Mouse (Mus musculus) heart, embryonic 15.5 days (tissue): ENCODE data around the gene Oprm1. TPM values are rescaled to one million over a fixed set of nuclear protein-coding genes. Genes with fewer than 3 reads are reported as not detected.

Experiments used
- ATAC-seq: fragments of 200-750 bp; cut with Nextera tagmentation; replicated peaks from 2 replicates; pipeline ENCODE4 v1.8.0; 2017; ENCODE audit warnings: low read depth, moderate TSS enrichment; ENCODE audit not compliant: insufficient number of reproducible peaks, insufficient read depth, low FRiP score
- H3K27ac ChIP-seq: fragments of 300-500 bp; sonication (generic); 2 replicates; pipeline ENCODE4 v1.5.1; 2015; ENCODE audit warnings: mild to moderate bottlenecking, inconsistent platforms
- H3K27me3 ChIP-seq: fragments of 300-500 bp; sonication (generic); 2 replicates; pipeline ENCODE4 v1.6.1; 2015; ENCODE audit warnings: inconsistent platforms
- H3K36me3 ChIP-seq: fragments of 300-500 bp; sonication (generic); 2 replicates; pipeline ENCODE4 v1.6.1; 2015; ENCODE audit warnings: mild to moderate bottlenecking, inconsistent platforms
- H3K4me1 ChIP-seq: fragments of 300-500 bp; sonication (generic); replicated peaks from 2 replicates; pipeline ENCODE4 v1.6.1; 2015; ENCODE audit warnings: inconsistent platforms
- H3K4me2 ChIP-seq: fragments of 300-500 bp; sonication (generic); 2 replicates; pipeline ENCODE4 v1.6.1; 2015; ENCODE audit warnings: inconsistent platforms, mild to moderate bottlenecking, moderate library complexity
- H3K4me3 ChIP-seq: fragments of 300-500 bp; sonication (generic); 2 replicates; pipeline ENCODE4 v1.5.1; 2015; ENCODE audit warnings: mild to moderate bottlenecking, inconsistent platforms
- H3K9ac ChIP-seq: fragments of 300-500 bp; sonication (generic); 2 replicates; pipeline ENCODE4 v1.6.1; 2015; ENCODE audit warnings: mild to moderate bottlenecking, inconsistent platforms
- H3K9me3 ChIP-seq: fragments of 300-500 bp; sonication (generic); replicated peaks from 2 replicates; pipeline ENCODE4 v1.6.1; 2016; ENCODE audit warnings: inconsistent platforms
- WGBS: fragments of 180-500 bp; shearing (Covaris S2); methylation state at CpG from one replicate; pipeline ENCODE4 v1.1.7; 2015; ENCODE audit warnings: mixed read lengths; 5-methylcytosine and 5-hydroxymethylcytosine counted together
- polyA plus RNA-seq: library from polyadenylated mRNA; unstranded; fragments of >200 nt; fragmentation: Nextera tagmentation; extraction: Ambion mirVana; gene quantifications from 2 replicates; pipeline ENCODE4 v1.2.1, GENCODE M21; 2015

Gene Oprm1
- polyA plus RNA-seq, 1 experiment from 2014 or later, result not detected

DNA sequence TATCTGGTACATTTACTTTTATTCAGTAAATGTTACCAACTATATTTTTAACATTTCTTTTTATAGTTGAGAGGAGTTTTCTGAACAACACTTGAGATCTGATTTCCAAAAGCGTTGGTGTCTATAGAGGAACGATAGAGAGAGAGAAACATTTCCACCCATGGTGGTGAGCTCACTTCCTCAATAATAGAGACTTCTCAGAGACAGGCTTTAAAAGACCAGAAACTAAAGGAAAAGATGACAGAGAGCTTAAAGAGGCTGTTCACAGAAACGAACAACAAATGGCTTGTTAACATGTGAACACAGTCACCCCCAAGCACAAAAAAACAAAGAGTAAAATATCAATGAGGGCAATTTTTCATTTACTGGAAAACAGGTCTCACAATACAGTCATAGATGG is 291.6 kb downstream of the Oprm1 start:
- Histone ChIP-seq H3K9ac (no peak overlapping the region), H3K36me3 (no peaks in the 10 kb centered on the region), H3K4me2 (no peak overlapping the region), H3K4me3 (no peak overlapping the region), H3K4me1 (0 out of 2 replicates have a peak, but pooled peaks cover 3% of the 10 kb centered on the region), H3K27me3 (no peaks in the 10 kb centered on the region), H3K9me3 (no peaks in the 10 kb centered on the region), H3K27ac (no peak overlapping the region)
- ATAC-seq, result no peak
- WGBS, result 68% methylated on average over 3 of the region's 3 CpGs

DNA sequence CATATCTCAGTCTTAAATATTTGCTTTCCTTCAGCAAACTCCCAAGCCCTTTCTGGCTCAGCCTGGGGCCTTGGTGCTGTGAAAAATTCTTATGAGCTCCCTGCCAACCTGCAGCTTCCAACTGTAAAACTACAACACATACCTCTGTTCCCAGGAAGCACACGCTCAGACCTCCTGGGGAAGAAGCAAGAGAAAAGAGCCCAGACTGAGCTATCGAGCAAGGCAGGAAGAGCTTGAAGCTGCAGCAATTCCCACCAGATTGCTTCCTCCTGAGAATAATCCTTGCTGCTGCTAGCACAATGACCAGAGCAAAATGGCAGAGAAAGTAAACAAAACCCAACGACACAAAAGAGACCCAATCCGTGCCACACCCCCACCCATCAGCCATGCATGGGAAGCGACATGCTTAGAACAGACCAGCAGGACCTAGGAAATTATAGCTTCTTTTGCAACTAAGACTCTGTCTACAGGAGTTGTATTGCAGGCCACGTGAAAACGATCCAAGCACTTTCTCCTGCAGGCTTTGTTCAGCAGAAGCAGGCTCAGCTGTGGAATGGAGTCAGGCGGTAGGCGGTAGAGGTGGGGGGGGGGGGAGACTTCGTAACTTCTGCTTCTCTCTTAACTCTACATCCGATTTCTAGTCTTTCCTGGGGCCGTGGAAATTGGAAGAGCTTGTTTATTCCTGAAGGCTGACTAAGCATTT is 294.2 kb downstream of the Oprm1 start, which contains the start of gene Ipcef1:
Gene Ipcef1, minus strand, starts transcription at position 164 of the 703 bp plus-strand sequence.
- Histone ChIP-seq H3K27me3 (no peaks in the 10 kb centered on the region), H3K4me1 (0 out of 2 replicates have a peak, but pooled peaks cover 3% of the 10 kb centered on the region), H3K9me3 (no peaks in the 10 kb centered on the region), H3K36me3 (no peaks in the 10 kb centered on the region), H3K4me3 (no peak within 1 kb of the TSS), H3K9ac (no peak within 1 kb of the TSS), H3K4me2 (no peak within 1 kb of the TSS), H3K27ac (no peak within 1 kb of the TSS)
- ATAC-seq, result no peak
- WGBS, result 36% methylated on average over 12 of the region's 12 CpGs

DNA sequence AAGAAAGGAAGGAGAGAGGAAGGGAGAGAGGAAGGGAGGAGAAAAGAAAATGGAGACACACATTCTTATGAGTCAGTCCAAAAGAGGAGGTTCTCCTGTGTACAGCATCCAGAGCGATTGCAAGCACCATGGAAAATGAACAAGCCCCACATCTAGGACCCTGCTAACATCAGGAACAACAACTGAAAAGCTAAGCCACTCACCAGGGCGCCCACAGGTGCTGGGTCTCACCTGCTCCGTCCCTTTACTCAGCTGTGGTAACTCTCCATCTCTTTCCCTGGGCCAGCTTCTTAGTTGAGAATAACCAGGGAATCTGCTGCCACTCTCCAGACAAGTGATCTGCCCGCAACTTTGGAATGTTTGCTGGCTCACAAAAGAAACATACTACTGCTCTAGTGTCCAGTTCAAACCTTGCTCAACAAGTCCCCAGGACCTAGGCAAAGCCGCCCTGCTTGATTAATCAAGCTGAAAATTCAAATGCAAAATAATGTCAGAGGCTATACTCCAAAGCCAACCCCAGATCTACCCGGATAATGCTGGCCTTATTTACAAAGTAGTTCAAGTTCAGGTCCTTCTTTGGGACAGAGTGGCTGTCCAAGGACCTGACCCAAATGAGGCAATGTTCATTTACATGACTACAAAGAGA is 296.4 kb downstream of the Oprm1 start:
- Histone ChIP-seq H3K27ac (no peak overlapping the region), H3K9ac (no peak overlapping the region), H3K4me3 (no peak overlapping the region), H3K4me2 (no peak overlapping the region), H3K36me3 (no peaks in the 10 kb centered on the region), H3K27me3 (no peaks in the 10 kb centered on the region), H3K4me1 (0 out of 2 replicates have a peak, but pooled peaks cover 3% of the 10 kb centered on the region), H3K9me3 (no peaks in the 10 kb centered on the region)
- WGBS, result 72% methylated on average over 6 of the region's 6 CpGs
- no peak for ATAC-seq

DNA sequence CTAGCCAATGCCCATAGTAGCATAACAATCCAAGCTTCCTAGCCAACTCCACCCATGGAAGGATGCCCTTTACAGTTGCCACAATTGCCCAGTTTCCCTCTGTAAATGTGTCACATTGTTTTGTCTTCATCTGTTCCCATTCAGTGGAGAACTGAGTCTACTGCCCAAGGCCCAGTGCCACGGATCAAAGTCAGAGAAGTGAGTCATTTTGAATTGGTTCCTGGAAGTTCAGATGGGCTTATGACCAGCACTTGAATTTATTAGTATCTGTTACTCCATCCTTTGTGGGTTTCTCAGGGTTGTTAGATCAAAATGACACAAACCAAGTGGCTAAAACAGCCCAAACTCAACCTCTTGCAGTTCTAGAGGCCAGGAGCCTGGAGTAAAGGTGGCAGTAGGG is 299.2 kb downstream of the Oprm1 start:
- no peaks in the 10 kb centered on the region for H3K9me3 ChIP-seq
- H3K27me3 ChIP-seq, result no peaks in the 10 kb centered on the region
- ATAC-seq, result no peak
- no peaks in the 10 kb centered on the region for H3K36me3 ChIP-seq
- H3K9ac ChIP-seq, result no peak overlapping the region
- 74% methylated on average over 1 of the region's 1 CpGs for WGBS
- H3K27ac ChIP-seq, result no peak overlapping the region
- no peak overlapping the region for H3K4me3 ChIP-seq
- no peaks in the 10 kb centered on the region for H3K4me1 ChIP-seq
- no peak overlapping the region for H3K4me2 ChIP-seq

DNA sequence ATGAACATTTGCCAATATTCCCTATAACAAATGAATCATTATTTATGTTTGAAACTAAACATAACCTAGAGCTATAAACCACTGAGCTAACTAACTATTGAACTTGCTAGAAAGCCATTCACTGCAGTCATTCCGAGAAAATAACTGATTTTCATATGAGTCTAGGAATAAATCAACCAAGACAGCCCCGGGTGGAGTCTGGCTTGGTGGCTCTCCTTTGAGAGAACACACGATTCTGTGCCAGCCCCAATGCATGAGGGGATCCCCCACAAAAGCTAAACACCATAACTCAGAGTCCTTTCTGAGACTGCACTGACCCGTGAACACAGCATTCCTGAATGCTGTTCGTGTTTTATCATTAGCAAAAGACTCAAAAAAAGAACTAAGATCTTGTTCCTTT is 302.0 kb downstream of the Oprm1 start:
- WGBS, result 73% methylated on average over 5 of the region's 5 CpGs
- Histone ChIP-seq H3K36me3 (no peaks in the 10 kb centered on the region), H3K27me3 (no peaks in the 10 kb centered on the region), H3K4me2 (no peak overlapping the region), H3K4me1 (no peaks in the 10 kb centered on the region), H3K9me3 (no peaks in the 10 kb centered on the region), H3K4me3 (no peak overlapping the region), H3K9ac (no peak overlapping the region), H3K27ac (no peak overlapping the region)
- no peak for ATAC-seq

DNA sequence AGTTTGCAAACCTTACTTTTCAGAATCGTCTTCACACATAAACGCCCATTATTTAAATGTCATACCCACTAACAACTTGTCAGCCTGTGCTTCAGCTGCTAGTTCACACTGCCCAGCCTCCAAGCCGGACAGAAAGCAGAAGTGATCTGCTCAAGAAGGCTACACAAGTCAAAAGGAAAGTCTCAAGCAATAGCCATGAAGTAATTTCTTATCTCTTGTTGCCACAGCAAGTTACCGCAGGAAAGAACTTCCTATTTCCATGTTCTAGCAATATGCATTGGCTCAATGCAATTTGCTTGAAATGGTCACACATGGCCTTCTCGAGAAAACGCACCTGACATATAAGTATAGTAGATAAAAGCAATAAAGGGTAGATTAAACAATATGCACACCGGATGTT is 304.7 kb downstream of the Oprm1 start:
- H3K9me3 ChIP-seq, result no peaks in the 10 kb centered on the region
- ATAC-seq, result no peak
- H3K4me3 ChIP-seq, result no peak overlapping the region
- H3K36me3 ChIP-seq, result no peaks in the 10 kb centered on the region
- no peaks in the 10 kb centered on the region for H3K27me3 ChIP-seq
- H3K27ac ChIP-seq, result no peak overlapping the region
- H3K4me1 ChIP-seq, result no peaks in the 10 kb centered on the region
- no peak overlapping the region for H3K9ac ChIP-seq
- 69% methylated on average over 7 of the region's 7 CpGs for WGBS
- no peak overlapping the region for H3K4me2 ChIP-seq

DNA sequence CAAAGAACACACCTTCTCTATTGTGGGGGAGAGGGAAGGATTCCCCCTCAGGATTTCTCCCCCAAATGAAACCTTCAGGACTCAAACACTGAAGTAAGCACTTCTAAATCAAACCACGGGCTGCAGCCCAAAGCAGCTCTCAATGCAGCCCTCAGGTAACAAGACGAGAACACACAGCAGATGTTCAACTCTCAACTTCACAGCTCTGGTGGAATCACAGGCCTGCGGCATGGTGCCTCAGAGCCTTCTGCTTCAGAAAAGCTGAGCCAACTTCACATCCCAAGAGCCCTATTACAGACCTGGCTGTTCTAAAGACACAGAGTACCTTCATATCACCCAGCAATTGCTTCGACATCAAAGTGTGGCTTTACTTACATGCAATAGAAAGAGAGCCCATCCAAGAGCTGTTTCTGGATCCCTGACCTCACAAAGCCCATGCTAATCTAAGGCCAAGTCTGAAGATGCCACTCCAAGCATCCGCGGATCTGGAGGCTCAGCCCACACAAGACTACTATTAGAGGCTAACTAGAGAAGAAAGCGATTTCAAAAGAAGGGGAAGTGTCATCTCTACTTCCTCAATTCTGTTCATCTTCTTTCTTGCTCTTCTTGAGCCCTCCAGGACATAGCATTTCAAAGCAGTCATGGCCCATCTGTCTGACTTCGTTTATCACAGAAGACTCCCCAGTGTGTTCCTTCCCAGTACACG is 305.6 kb downstream of the Oprm1 start:
- Histone ChIP-seq H3K4me2 (no peak overlapping the region), H3K9ac (no peak overlapping the region), H3K9me3 (no peaks in the 10 kb centered on the region), H3K36me3 (no peaks in the 10 kb centered on the region), H3K4me1 (no peaks in the 10 kb centered on the region), H3K27me3 (no peaks in the 10 kb centered on the region), H3K27ac (no peak overlapping the region), H3K4me3 (no peak overlapping the region)
- ATAC-seq, result no peak
- 77% methylated on average over 9 of the region's 9 CpGs for WGBS

DNA sequence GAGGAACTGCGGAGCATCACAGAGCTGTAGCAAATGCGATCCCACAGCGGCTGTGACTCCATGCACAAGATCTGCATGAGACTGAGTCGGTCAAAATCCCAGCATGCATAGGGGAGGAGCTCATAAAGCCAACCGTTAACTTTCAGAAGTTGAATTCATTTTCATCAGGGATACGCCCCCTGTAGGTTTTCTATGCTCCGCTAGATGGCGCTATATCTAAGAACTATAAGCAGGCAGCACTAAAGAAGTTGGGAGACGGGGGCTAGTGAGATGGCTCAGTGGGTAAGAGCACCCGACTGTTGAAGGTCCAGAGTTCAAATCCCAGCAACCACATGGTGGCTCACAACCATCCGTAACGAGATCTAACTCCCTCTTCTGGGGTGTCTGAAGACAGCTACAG is 310.3 kb downstream of the Oprm1 start:
- Histone ChIP-seq H3K9me3 (no peaks in the 10 kb centered on the region), H3K4me3 (no peak overlapping the region)
- 60% methylated on average over 12 of the region's 12 CpGs for WGBS

DNA sequence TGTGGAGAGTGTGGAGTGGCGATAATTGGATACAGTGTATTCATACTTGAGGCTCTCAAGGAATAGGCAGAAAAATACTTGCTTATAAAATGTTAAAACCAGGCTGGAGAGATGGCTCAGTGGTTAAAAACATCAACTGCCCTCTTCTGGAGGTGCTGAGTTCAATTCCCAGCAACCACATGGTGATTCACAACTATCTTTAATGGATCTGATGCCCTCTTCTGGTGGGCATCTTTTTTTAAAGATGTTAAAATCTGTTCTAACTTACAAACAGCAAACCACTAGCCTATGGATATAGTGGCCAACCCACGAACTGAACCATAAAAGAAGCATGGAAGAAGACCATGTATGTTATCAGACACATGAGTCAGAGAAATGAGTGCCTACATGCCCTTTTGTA is 310.8 kb downstream of the Oprm1 start:
- Histone ChIP-seq H3K36me3 (no peaks in the 10 kb centered on the region), H3K9me3 (no peaks in the 10 kb centered on the region), H3K27me3 (no peaks in the 10 kb centered on the region), H3K27ac (no peak overlapping the region), H3K4me2 (no peak overlapping the region), H3K4me3 (no peak overlapping the region), H3K9ac (no peak overlapping the region), H3K4me1 (no peaks in the 10 kb centered on the region)
- no peak for ATAC-seq
- WGBS, result 84% methylated on average over 2 of the region's 2 CpGs

More for the DNA sequence above, 310.3 kb downstream of the Oprm1 start:
- Histone ChIP-seq H3K4me1 (no peaks in the 10 kb centered on the region), H3K27ac (no peak overlapping the region), H3K9ac (no peak overlapping the region), H3K4me2 (no peak overlapping the region), H3K27me3 (no peaks in the 10 kb centered on the region), H3K36me3 (no peaks in the 10 kb centered on the region)
- ATAC-seq, result no peak

DNA sequence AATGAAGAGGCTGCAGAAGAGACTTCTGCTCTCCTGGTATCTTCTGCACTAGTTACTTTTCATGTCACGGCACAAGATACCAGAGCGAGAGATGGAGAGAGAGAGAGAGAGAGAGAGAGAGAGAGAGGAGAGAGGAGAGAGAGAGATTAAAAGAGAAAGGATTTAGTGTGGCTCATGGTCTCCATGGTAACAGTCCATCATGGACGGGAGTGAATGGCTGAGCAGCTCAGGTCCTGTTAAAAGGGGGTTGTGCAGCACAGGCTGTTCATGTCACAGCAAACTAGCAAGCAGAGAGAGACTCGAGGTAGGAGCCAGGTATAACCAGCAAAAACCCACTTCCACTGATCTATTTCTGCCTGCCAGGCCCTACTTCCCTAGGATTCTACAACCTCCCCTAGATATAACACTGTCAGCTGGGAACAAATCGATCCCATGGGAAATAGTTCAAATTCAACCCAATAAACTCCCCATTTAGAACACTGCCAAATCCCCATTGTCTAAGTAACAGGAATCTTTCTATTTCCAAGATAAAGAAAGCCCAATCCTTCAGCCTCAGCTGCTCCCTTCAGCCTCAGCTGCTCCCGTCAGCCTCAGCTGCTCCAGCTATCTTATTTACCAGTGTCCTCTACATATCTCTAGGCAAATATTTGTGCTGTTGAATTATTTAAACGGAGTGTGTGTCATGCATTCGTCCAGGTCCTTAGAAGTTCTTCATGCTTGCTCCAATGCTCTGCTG is 312.0 kb downstream of the Oprm1 start:
- Histone ChIP-seq H3K4me3 (no peak overlapping the region), H3K36me3 (no peaks in the 10 kb centered on the region), H3K4me2 (no peak overlapping the region), H3K9me3 (no peaks in the 10 kb centered on the region), H3K9ac (no peak overlapping the region), H3K27me3 (no peaks in the 10 kb centered on the region), H3K27ac (no peak overlapping the region), H3K4me1 (no peaks in the 10 kb centered on the region)
- ATAC-seq, result no peak
- 49% methylated on average over 8 of the region's 8 CpGs for WGBS

DNA sequence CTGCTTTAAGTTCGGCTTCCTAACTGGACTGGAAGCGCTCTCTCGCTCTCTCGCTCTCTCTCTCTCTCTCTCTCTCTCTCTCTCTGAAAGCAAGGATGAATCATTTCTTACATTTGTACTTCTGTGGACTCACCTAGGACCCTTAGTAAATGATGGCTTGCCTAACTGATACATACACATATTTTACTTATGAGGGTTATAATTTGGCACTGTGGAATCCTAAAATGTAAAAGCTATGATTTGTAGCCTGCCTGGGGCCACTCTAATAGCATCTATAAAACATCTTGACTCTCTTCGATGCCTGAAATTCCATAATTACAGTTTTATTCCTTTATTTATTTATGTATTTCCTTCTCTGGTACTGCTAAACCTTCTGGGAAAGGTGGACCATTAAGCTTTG is 312.6 kb downstream of the Oprm1 start:
- no peak overlapping the region for H3K4me2 ChIP-seq
- no peak overlapping the region for H3K9ac ChIP-seq
- no peaks in the 10 kb centered on the region; the same call in 1 of the 2 replicates for H3K4me1 ChIP-seq
- WGBS, result 74% methylated on average over 5 of the region's 5 CpGs
- H3K27me3 ChIP-seq, result no peaks in the 10 kb centered on the region
- no peak overlapping the region for H3K27ac ChIP-seq
- ATAC-seq, result no peak
- H3K4me3 ChIP-seq, result no peak overlapping the region
- no peaks in the 10 kb centered on the region for H3K36me3 ChIP-seq
- no peaks in the 10 kb centered on the region for H3K9me3 ChIP-seq
